Mouse (Mus musculus): ENCODE measurements around the gene Ccdc86. TPM values are rescaled to one million over a fixed set of nuclear protein-coding genes. Genes with fewer than 3 reads are reported as not detected.
A peak's percentile ranks its signal among the peaks of the same experiment; 100 is the strongest.

The Ccdc86 gene
- total RNA-seq, 2 experiments from 2014 or later: 7.0 to 8.7 TPM

- intact Hi-C loops (cut with DNase I): no loop called here
- DNase-seq (ENCODE audit: low spot score in 2 of 2): no peak
Observed at GRCm38 (mm10) chr19:10918321-10918991, 30.6 kb downstream of the Ccdc86 start.

- intact Hi-C loops (cut with DNase I): no loop called here
- DNase-seq (ENCODE audit: low spot score in 2 of 2): no peak
Observed at GRCm38 (mm10) chr19:10916506-10916905, 32.6 kb downstream of the Ccdc86 start.

- intact Hi-C loops (cut with DNase I): no loop called here
- no peak for DNase-seq (ENCODE audit: low spot score in 2 of 2)
Observed at GRCm38 (mm10) chr19:10914870-10915269, 34.2 kb downstream of the Ccdc86 start.

DNA sequence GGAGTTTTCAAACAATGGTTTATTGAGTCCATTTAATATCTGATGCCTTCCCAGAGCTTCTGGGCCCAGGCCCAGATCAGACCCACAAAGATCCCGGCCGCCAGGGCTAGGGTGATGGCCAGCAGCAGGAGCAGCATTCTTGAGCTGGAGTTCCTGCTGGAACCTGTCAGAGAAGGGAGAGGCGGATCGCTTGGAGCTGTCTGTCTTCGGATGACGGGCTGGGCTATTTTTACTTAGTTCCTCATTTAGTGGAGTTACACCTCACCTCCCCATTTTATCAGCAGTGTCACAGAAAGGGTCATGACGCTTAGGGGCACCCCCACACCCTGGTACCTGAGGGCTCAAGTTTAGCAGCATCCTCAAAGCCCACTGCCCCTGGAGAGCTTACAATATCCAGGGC is 34.8 kb downstream of the Ccdc86 start:
- intact Hi-C loops (cut with DNase I): no loop called here
- DNase-seq (ENCODE audit: low spot score in 2 of 2): no peak

DNA sequence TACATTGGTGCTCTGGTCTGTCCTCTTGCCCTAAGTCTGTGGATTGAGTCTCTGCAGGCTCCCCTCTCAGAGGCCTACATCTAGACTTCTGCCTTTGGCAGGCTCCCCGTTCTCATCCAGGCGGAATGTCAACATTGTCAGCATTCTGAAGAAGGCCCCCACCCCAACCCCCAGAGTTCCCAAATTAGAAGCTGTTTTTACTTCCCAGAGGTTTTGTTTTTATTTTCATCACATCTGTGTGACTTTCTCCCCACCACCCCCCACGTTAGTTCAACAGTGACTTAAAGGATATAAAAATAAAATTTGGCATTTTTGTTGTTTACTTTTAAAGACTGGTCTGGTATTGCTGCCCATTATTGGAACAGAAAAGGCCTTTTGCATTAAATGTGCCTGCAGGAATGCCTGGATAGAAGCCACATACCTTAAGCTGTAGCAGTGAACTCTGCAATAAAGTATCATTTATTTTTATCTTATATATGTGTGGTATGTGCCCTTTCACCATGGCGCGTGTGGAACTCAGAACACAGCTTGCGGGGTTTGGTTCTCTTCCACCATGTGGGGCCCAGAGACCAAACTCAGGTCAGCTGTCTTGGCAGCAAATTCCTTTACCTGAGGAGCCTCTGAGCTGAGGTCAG is 39.9 kb downstream of the Ccdc86 start:
- DNase-seq (ENCODE audit: low spot score in 2 of 2): no peak
- intact Hi-C loops (cut with DNase I): no loop called here

- peak; percentile 61 to 70 for DNase-seq (ENCODE audit: low spot score in 2 of 2)
- intact Hi-C loops (cut with DNase I): loop anchor here (2.0 kb wide), 1 partner anchor 51 kb away; no protein-coding TSS in a partner anchor
Observed at GRCm38 (mm10) chr19:10907891-10908290, 41.2 kb downstream of the Ccdc86 start.

DNA sequence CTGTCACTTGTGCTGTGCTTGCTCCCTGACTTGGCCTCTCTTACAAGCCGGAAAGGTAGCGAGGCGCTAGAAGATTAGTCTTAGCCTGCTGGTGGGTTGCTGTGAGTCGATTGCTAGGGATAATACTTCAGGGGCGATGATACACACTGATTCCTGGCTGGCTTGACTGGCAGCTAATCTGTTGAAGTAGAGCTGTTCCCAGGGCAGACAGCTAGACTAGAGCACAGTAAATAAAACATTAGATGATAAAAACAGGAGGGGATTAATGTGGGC is 43.4 kb downstream of the Ccdc86 start:
- DNase-seq (ENCODE audit: low spot score in 2 of 2): no peak
- intact Hi-C loops (cut with DNase I): no loop called here

DNA sequence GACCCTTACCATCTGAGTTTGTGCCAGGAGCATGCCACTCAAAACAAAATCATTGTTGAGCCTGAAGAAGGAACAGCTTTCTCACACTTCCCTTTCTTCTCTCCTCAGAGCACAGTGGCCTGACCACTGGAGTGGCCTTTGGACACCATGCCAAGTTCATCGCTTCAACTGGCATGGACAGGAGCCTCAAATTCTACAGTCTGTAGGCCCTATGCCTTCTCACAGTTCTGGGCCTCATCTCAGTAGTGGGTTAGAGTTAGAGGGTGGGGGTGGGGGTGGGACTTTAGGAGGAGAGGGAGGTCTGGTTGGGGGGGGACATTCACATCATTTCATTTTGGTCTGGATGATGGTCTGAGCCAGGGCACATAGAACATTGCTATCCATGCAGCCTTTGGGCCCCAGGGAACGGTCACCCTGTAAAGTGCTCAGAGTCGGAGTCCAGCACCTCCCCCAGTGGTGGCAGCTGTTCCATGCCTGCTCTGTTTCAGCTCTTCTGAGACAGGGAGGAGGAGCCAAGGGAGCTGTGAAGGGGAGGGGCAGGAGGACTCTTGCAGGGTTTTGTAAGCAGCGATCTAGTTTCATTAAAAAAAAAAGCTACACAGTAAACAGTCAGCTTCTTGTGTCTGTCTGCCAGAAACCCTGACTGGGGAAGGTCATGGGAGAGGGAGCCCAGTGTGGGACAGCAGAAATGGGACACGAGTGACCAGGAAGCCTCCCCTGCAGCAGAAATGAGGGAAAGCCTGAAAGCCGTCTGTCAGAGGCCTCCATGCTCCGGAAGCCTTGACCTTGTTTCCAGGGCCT is 43.9 kb downstream of the Ccdc86 start:
- peak; percentile 57 to 76 for DNase-seq (ENCODE audit: low spot score in 2 of 2)
- intact Hi-C loops (cut with DNase I): no loop called here

GRCm38 (mm10) chr19:10904512-10904911 is 44.6 kb downstream of the Ccdc86 start:
- no peak for DNase-seq (ENCODE audit: low spot score in 2 of 2)
- intact Hi-C loops (cut with DNase I): no loop called here

- intact Hi-C loops (cut with DNase I): no loop called here
- no peak for DNase-seq (ENCODE audit: low spot score in 2 of 2)
Observed at GRCm38 (mm10) chr19:10901046-10901445, 48.0 kb downstream of the Ccdc86 start.

DNA sequence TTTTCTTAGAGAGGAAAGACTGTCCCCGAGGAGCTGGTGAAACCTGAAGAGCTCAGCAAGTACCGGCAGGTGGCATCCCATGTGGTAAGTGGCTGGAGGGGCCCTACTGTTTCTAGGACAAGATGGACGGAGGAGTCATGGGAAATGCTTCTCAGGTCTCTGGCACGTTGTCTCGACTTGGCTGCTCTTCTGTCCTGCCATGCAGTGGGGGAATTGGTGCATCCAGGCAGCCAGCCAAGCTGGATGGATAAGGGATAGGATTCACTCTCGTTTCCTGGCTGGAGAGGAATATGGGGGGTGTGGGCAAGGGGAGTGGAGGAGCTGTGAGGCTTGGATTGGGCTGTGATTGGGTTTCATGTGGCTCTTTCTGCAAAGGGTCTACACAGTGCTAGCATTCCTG is 48.8 kb downstream of the Ccdc86 start:
- no peak for DNase-seq (ENCODE audit: low spot score in 2 of 2)
- intact Hi-C loops (cut with DNase I): no loop called here

DNA sequence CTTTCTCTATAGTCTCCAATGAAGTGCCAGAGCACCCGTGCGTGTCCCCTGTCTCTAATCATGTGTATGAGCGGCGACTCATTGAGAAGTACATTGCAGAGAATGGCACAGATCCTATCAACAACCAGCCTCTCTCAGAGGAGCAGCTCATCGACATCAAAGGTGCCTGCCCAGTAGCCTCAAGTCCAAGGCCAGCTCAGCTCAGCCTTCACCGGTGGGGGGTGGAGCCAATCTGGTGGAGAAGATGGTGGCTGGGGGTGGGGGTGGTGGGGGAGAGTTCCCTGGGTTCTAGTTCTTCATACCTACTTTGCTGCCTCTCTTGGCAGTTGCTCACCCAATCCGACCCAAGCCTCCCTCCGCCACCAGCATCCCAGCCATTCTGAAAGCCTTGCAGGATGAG is 51.6 kb downstream of the Ccdc86 start:
- no peak for DNase-seq (ENCODE audit: low spot score in 2 of 2)
- intact Hi-C loops (cut with DNase I): no loop called here

- intact Hi-C loops (cut with DNase I): no loop called here
- no peak for DNase-seq (ENCODE audit: low spot score in 2 of 2)
Observed at GRCm38 (mm10) chr19:10896849-10897248, 52.2 kb downstream of the Ccdc86 start.

DNA sequence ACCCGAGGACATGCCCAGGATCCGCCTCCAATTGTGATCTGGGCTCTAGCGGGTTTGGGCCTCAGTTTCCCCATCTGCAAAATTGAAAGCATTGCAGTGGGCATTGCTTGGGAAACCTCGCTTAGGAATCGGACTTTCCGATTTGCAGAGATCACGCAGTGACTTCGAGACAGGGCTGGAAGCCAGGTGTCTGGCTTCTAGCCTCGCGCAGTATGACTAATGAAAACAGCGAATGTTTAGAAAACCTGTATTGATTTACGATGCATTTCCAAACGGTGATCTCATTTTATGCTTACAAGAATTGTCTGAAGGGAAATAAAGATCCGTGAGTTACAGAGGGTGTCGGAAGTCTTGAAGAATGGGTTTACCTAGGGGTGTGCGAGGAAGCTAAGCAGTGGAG is 53.4 kb downstream of the Ccdc86 start:
- DNase-seq (ENCODE audit: low spot score in 2 of 2): peak in 1 of 2 experiments; percentile 30
- intact Hi-C loops (cut with DNase I): no loop called here

DNA sequence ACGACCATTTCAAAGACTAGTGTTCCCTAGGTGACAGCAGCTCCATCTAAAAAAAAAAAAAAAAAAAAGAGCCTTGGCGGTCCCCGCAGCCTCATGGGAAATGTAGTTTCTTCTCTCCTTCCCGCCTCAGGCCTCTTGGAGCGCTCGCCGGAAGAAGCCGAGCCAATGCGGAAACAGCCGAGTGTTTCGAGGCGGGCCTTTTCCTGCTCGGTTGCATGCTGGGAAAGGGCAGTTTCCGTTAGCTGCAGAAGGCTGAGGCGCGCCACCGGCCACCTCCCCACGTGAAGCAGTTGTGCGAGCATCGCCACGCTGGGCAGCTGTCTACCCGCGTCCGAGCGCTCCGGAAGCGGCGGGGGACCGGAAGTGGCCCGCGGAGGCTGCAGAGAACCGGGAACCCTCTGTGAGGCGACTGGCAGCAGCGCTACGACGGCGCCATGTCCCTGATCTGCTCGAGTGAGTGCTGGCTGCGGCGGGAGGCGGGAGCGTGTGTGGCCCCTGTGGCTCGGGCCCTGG is 54.0 kb downstream of the Ccdc86 start, which contains the start of gene Prpf19:
Gene Prpf19, plus strand, starts transcription at position 216 of the 513 bp plus-strand sequence.
- DNase-seq (ENCODE audit: low spot score in 2 of 2): peak; percentile 99
- intact Hi-C loops (cut with DNase I): no loop called here

DNA sequence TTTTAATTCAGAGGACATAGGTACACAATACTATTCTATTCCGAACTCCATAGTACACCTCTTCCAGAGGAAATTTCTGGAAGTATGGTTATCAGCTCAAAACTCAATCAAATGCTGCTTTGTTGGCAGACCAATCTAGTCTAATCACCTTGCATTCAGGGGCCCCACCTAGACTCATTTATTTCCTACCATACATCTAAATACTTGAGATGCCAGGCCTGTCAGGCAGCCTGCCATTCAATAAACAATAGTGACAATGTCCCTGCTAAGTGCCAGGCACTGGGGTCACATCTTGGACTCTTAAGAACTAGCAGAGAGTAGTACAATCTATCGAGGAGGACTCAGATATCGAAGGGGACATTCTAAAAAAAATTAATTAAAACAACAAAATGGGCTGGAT is 56.9 kb downstream of the Ccdc86 start:
- intact Hi-C loops (cut with DNase I): no loop called here
- DNase-seq (ENCODE audit: low spot score in 2 of 2): no peak

Other genes with a start within 250 kb of the Ccdc86 start
- gene Cd5, start 210.3 kb downstream of the Ccdc86 start, total RNA-seq (2021): not detected
- gene Cd6, start 119.2 kb downstream of the Ccdc86 start, total RNA-seq (2021): 1 to 10 TPM; 1.9 to 3.3 TPM
- 1 to 10 TPM; 1.9 to 2.0 TPM for gene Slc15a3, start 109.5 kb downstream of the Ccdc86 start, total RNA-seq (2021)
- 100 to 1,000 TPM; 307 to 334 TPM for gene Tmem132a, start 79.3 kb downstream of the Ccdc86 start, total RNA-seq (2021)
- 10 to 100 TPM; 47.7 to 50.3 TPM for gene Tmem109, start 67.3 kb downstream of the Ccdc86 start, total RNA-seq (2021)
- gene Prpf19, start 54.0 kb downstream of the Ccdc86 start, total RNA-seq (2021): 100 to 1,000 TPM; 190 to 213 TPM
- gene Zp1, start 28.6 kb downstream of the Ccdc86 start, total RNA-seq (2021): not detected
- under 1 TPM; 0.23 to 0.34 TPM for gene Ptgdr2, start 12.1 kb downstream of the Ccdc86 start, total RNA-seq (2021)
- not detected for gene Ms4a10, start 25.4 kb upstream of the Ccdc86 start, total RNA-seq (2021)
- gene Ms4a15, start 44.0 kb upstream of the Ccdc86 start, total RNA-seq (2021): not detected
- not detected for gene Ms4a18, start 68.8 kb upstream of the Ccdc86 start, total RNA-seq (2021)
- not detected for gene Ms4a8a, start 131.8 kb upstream of the Ccdc86 start, total RNA-seq (2021)
- not detected for gene 1700017D01Rik, start 181.6 kb upstream of the Ccdc86 start, total RNA-seq (2021)
- not detected for gene 1700025F22Rik, start 216.1 kb upstream of the Ccdc86 start, total RNA-seq (2021)
- gene Ms4a13, start 247.5 kb upstream of the Ccdc86 start, total RNA-seq (2021): not detected

Measured in left cerebral cortex, postnatal 25 days (tissue).